Mouse (Mus musculus): ENCODE data around the gene Ruvbl2. TPM values are rescaled to one million over a fixed set of nuclear protein-coding genes. Genes with fewer than 3 reads are reported as not detected.

The Ruvbl2 gene
- total RNA-seq, 2 experiments from 2014 or later, result 50.3 to 56.3 TPM

GRCm38 (mm10) chr7:45433835-45434202 lies 4.1 kb downstream of the Ruvbl2 start:
- DNase-seq, result no peak

GRCm38 (mm10) chr7:45426556-45426955 lies 11.3 kb downstream of the Ruvbl2 start:
- DNase-seq, result no peak

GRCm38 (mm10) chr7:45421194-45421593 lies 16.7 kb downstream of the Ruvbl2 start:
- no peak for DNase-seq

- DNase-seq, result no peak
Measured at GRCm38 (mm10) chr7:45420615-45420919, 17.3 kb downstream of the Ruvbl2 start, which contains the start of gene Lhb. Gene Lhb, plus strand, starts transcription at chr7:45420820.

GRCm38 (mm10) chr7:45419859-45420614 lies 17.9 kb downstream of the Ruvbl2 start:
- DNase-seq, result no peak

GRCm38 (mm10) chr7:45417962-45418492 lies 19.9 kb downstream of the Ruvbl2 start:
- no peak for DNase-seq

- DNase-seq, result no peak
Measured at GRCm38 (mm10) chr7:45415636-45416035, 22.3 kb downstream of the Ruvbl2 start.

- DNase-seq, result no peak
Measured at GRCm38 (mm10) chr7:45414740-45415224, 23.1 kb downstream of the Ruvbl2 start.

GRCm38 (mm10) chr7:45413864-45414739 lies 23.8 kb downstream of the Ruvbl2 start:
- no peak for DNase-seq

GRCm38 (mm10) chr7:45413113-45413863 lies 24.6 kb downstream of the Ruvbl2 start, which contains the start of gene Ntf5:
Gene Ntf5, plus strand, starts transcription at chr7:45413695.
- peak; percentile 21 to 26 for DNase-seq

- no peak for DNase-seq
Measured at GRCm38 (mm10) chr7:45412421-45412820, 25.5 kb downstream of the Ruvbl2 start.

GRCm38 (mm10) chr7:45409497-45410163 lies 28.3 kb downstream of the Ruvbl2 start:
- no peak for DNase-seq

- no peak for DNase-seq
Measured at GRCm38 (mm10) chr7:45408949-45409348, 28.9 kb downstream of the Ruvbl2 start.

GRCm38 (mm10) chr7:45408351-45408750 lies 29.5 kb downstream of the Ruvbl2 start:
- DNase-seq, result no peak

GRCm38 (mm10) chr7:45407836-45408235 lies 30.1 kb downstream of the Ruvbl2 start:
- DNase-seq, result no peak

GRCm38 (mm10) chr7:45406157-45407156 lies 31.4 kb downstream of the Ruvbl2 start:
- DNase-seq, result peak; percentile 47 to 49

GRCm38 (mm10) chr7:45405091-45406075 lies 32.5 kb downstream of the Ruvbl2 start, which contains the start of gene Kcna7:
Gene Kcna7, plus strand, starts transcription at chr7:45405653.
- peak; percentile 79 to 86 for DNase-seq

GRCm38 (mm10) chr7:45403532-45404261 lies 34.2 kb downstream of the Ruvbl2 start:
- DNase-seq, result peak; percentile 75 to 82
